Mouse (Mus musculus) fibroblast of lung, adult 2 months (primary cell): Measurements from ENCODE around the gene Nxn.
A peak's percentile ranks its signal among the peaks of the same experiment; 100 is the strongest.

Experiments used
- DNase-seq: peaks from one replicate; pipeline ENCODE4 v3.0.0-alpha.2; 2011; ENCODE audit warnings: low read depth

The Nxn gene

DNA sequence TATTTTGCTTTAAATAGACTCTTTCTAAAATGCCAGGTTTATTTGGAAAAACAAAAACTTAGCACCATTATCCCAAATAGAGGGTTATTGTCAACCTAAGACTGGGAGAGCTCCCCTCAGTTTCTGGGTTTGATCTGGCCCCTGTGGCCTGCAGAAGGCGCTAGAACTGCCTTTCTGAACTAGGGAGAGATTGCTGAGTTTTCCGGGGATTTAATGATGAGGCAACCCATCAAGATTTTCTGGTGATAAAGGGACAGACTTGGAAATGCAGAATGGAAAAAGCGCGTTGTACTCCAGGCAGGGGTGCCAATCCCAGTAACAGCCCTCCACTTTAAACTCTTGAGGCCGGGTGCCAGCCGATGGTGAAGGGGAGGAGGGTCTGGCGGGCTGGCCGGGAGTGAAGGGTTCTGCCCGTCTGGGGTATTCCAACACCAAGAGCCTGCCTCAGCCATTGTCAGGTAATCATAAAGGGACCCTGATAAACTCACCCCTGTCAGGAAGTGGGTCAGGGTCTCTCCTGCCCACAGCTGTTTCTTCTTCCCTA lies 100.4 kb downstream of the Nxn start:
- DNase-seq, result no peak

GRCm38 (mm10) chr11:76297252-76297651 lies 101.7 kb downstream of the Nxn start:
- no peak for DNase-seq

GRCm38 (mm10) chr11:76294836-76295235 lies 104.1 kb downstream of the Nxn start:
- DNase-seq, result no peak

DNA sequence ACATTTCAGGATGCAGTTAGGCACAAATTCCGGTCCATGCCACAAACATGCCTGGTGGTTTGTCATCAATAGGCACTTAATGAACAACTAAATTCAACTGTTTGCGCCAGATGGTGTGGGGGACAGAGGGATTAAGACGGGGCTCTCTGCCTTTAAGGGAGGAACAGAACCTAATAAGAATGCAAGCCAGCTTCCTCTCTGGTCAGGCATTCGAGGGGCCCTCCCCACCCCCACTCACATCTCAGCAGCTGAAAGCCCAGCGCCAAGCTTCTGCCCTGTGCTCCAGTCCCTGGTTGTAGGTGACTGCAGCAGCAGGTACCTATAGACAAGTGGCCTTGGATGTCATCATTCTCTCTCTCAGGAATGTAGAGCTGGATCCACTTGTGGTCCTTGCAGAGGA lies 104.9 kb downstream of the Nxn start:
- DNase-seq, result no peak

DNA sequence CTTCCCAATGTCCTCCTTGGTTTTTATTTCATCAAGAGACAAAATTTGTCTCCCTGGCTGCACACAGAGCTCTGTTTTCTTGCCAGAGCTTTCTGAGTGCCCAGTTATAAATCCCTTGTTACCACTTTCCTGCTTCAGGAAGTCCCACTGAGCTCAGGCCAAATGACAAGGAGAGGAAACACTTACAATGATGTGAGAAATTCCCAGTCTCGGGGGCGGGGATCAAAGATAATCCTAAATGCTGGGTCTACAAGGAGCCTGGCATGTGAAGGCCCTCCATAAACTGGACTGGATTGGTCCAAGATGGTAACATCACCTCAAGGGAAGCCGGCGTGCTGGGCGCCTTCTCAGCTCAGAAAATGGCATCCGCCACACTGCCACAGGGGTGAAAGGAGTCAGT lies 106.1 kb downstream of the Nxn start:
- DNase-seq, result no peak

- peak; percentile 56 for DNase-seq
Observed at GRCm38 (mm10) chr11:76292398-76292797, 106.5 kb downstream of the Nxn start.

DNA sequence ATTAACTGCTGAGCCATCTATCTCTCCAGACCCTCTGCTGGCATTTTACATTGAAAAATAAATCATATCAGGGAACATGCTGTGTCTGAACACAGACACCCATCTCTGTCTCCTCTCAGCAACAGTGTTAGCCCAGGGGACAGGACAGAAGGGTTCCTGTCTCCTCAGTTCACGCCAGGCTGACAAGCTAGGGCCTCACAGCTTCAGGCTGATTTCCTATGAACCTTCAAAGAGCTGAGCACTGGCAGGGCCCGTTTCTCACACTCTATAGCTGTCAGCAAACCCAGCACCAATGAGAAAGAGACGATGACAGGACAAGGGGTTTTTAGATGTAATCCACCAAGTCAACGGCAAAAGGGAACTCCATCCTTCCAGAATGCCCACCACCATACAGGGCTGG lies 107.0 kb downstream of the Nxn start:
- no peak for DNase-seq

DNA sequence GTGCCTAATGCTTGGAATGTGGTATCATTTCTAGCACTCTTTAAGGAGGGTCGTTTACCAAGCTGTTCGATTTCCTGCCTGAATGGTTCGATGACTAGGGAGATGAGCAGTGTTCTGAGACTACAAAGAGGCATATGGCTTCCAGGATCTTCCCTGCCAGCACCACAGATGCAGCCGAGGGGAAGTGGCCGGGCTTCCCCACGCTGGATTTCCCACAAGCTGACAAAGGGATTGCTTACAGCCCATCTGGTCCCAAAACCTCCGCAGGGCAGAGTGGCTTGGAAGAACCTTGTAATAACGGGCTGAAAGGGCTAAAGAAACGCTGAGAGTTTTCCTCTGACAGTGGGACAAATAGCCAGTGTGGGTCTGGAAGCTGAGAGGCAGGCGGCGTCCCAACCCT lies 108.6 kb downstream of the Nxn start:
- no peak for DNase-seq

DNA sequence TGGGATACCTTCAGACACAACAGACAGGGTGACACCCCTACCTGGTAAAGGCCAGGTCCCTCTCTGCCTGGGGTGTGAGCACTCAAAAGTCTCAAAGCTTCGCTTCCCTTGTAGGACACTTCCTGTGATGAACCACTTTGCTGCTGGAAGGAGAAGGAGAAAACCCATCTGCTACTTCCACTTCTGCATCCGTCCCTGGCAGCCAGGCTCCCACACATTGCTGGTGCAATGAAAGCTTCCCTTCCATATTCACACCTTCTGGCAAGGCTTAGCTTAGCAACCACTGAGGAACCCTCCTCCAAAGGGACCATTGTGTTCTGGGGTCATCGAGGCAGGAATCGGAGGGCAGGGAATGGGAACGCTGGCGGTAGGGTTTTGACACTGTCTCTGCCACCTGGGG lies 110.3 kb downstream of the Nxn start:
- no peak for DNase-seq

GRCm38 (mm10) chr11:76287301-76287700 lies 111.6 kb downstream of the Nxn start:
- DNase-seq, result no peak

DNA sequence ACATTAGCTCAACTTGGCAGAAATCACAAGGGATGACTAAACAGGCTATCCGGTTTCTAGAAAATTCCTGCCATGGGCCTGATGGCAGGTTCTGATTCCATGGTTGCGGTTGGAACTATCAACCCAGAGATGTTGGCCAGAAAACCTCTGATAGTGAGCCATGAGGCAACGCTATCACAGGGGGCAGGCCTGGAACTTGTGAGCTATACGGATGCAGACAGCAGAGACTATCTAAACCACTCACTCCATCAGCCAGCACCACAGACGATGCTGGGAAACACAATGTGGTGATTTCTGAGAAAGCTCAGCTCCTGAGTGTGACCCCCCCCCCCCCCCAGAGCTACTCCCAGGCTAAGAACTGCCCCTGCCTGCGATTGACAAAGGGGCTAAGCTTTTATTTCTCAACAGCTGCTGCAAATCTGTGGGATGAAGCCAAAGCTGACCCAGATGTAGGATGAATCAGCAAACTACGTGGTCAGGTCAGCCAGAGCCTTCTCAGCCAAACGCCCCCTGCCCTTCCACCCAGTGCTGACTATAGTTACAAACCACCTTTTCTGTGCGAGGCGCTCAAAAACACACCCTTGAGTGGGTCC lies 112.3 kb downstream of the Nxn start:
- peak; percentile 91 for DNase-seq

- peak; percentile 88 for DNase-seq
Observed at GRCm38 (mm10) chr11:76285431-76286075, 113.4 kb downstream of the Nxn start.

DNA sequence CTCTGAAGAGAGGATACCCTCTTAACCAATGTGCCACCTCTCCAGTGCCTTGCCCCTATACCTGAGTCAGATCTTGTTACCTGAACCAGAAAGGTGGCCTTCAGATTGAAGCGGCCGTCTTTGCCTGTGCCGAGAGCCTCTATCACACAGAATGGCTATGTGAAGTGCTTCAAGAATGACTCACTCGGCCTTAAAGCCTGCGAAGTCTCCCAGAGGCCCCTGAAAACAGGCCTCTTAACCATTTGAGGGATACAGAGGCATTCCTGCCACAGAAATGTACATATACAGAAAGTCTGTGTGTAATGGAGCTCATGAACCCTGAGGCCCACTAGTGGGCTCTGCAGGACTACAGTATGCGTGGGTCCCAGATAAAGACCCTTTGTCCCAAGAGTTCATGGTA lies 115.1 kb downstream of the Nxn start:
- no peak for DNase-seq

DNA sequence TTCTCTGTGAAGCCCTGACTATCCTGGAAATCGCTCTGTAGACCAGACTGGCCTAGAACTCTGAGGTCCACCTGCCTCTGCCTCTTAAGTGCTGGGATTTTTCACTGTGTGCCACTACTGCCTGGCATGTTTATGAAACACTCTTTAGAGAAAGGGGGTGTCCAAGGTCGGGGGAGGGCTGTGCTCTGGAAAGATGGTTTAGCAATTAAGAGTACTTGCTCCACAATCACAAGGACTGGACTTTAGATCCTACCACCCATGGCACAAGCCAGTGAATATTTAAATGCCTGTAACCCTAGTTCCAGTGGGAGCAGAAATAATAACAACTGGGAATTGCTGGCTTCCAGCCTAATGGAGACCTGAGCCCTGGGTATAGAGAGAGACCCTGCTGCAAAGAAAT lies 119.0 kb downstream of the Nxn start:
- DNase-seq, result no peak

DNA sequence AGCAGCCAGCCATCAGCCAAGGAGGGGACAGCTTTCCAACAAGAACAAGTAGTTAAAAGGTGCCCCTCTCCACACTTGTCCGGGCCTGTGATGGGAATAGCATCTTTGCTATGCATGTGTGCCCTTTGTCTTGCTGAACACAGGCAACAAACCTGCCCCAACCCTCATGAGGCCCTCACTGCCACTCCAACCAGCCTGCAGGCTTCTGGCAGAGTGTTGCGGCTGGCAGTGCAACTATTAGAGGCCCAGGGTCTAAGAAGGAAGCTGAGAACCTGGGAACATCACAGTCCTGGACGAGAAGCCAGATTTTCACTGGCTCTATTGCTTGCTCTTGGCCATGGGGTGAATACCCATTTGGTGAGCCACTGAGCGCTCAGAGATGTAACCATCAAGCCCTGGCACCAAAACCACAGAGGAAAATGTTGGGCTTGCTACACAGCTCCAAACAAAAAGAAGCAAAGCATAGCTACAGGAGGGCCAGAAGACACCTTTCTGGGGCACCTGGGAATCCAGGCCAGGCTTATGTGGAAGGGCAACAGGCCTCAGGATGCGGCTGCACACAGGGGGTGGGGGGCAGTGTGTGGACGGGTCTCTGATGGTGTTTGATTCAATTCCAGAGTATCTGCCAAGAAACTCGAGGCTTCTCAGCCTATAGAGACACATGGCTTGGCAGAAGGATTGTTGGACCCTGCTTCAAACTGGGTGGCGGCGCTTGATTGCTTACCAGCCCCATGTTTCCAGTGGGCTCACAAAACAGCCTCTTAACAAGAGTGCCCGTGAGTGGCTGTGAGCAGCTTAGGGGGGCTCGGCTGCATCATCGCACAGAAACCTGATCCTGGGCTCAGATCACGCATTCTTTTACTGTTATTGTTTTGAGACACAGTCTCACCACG lies 119.7 kb downstream of the Nxn start:
- DNase-seq, result no peak

DNA sequence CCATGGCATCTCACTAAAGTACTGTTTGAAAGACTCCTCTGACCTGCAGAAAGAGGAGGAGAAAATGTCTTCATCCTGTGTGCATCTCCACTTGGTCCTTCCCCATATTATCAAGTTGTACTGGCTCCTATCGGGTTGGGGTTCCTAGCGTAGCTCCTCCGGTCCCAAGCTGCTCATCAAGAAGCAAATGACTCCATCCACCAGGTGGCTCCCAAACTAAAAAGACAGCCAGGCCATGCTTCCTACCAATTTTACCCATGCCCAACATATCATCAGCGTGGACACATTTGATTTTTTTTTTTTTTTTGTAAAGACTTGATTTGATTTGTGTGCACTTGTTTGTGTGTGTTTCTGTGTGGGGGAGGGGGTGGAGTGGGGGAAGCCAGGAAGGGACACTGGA lies 126.5 kb downstream of the Nxn start:
- no peak for DNase-seq

GRCm38 (mm10) chr11:76268521-76269065 lies 130.3 kb downstream of the Nxn start:
- DNase-seq, result no peak

- DNase-seq, result no peak
Observed at GRCm38 (mm10) chr11:76268001-76268459, 130.9 kb downstream of the Nxn start.

GRCm38 (mm10) chr11:76267550-76267949 lies 131.4 kb downstream of the Nxn start:
- DNase-seq, result no peak

DNA sequence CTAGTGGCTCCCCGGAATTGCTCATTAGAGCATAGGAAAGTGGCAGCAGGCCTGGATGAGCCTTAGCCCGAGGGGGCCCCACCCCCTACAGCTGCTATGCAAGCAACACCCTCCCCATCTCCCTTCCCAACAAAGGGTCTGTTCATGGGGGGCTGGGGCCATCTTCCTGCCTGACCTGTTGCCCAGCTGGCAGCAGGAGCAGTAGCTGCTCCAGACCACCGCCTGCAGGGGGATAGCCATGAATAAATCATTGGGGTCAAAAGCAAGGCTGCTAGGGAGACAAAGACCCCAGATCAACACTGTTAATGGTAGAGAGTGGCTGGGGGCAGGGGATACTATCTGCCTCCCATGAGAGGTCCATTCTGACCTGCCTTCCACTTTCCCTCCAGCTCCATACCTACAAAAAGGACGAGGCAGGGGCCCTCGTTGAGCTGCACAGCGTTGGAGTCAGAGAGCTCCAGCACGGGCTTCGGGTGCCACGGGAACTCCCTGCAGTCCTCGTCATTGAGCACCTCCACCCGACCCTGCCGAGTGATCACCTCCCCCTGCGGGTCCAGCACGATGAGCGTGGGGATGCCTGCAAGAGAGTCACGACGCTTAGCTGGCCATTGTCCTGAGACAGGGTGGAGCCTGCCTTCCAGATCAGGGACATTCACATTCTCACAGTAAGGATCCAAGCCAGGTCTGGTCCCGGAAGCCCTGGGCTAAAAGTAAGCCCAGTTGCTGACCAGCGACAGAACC lies 136.2 kb downstream of the Nxn start:
- no peak for DNase-seq

GRCm38 (mm10) chr11:76261224-76261623 lies 137.7 kb downstream of the Nxn start:
- no peak for DNase-seq
